Mouse (Mus musculus) ES-E14 (cell line): ENCODE results near the gene Cab39l. TPM values are rescaled to one million over a fixed set of nuclear protein-coding genes. Genes with fewer than 3 reads are reported as not detected.

Source experiments
- DNase-seq: peaks from one replicate; pipeline ENCODE4 v3.0.0-alpha.2; 2013; ENCODE audit warnings: low read depth, low spot score
- H3K27ac ChIP-seq: 2 replicates; pipeline ENCODE4 v1.5.1; 2012; ENCODE audit warnings: low read depth, mild to moderate bottlenecking, low read length, moderate library complexity, mixed read lengths; ENCODE audit not compliant: poor library complexity, insufficient read depth, severe bottlenecking
- H3K36me3 ChIP-seq: 2 replicates; pipeline ENCODE4 v1.6.1; 2012; ENCODE audit warnings: mild to moderate bottlenecking, low read length, moderate library complexity, mixed read lengths; ENCODE audit not compliant: control insufficient read depth, poor library complexity, insufficient read depth, severe bottlenecking
- H3K4me1 ChIP-seq, 2 experiments: fragments of 150-350 bp in 1 of 2; sonication (generic) in 1 of 2; 2 replicates each; pipeline ENCODE4 v1.6.1; 2012; ENCODE audit warnings: low read length in 2 of 2, mild to moderate bottlenecking in 1 of 2, mixed read lengths in 1 of 2; ENCODE audit not compliant: control insufficient read depth in 2 of 2, insufficient read depth in 2 of 2, poor library complexity in 1 of 2
- H3K4me3 ChIP-seq, 2 experiments: fragments of 150-350 bp in 1 of 2; sonication (generic) in 1 of 2; 2 replicates each; pipeline ENCODE4 v1.5.1; 2012; ENCODE audit warnings: low read length in 2 of 2, low read depth in 1 of 2, mild to moderate bottlenecking in 1 of 2, mixed read lengths in 1 of 2; ENCODE audit not compliant: insufficient read depth in 1 of 2, poor library complexity in 1 of 2, severe bottlenecking in 1 of 2
- H3K9ac ChIP-seq: 2 replicates; pipeline ENCODE4 v1.6.1; 2012; ENCODE audit warnings: low read depth, mild to moderate bottlenecking, low read length, mixed read lengths; ENCODE audit not compliant: poor library complexity, insufficient read depth, severe bottlenecking
- H3K9me3 ChIP-seq: fragments of 150-350 bp; sonication (generic); 2 replicates; pipeline ENCODE4 v1.6.1; 2012; ENCODE audit warnings: low read depth, mild to moderate bottlenecking, low read length; ENCODE audit not compliant: control insufficient read depth, insufficient read depth
- CHD2 ChIP-seq: IDR thresholded peaks from 2 replicates; pipeline ENCODE4 v1.6.1; 2014; ENCODE audit warnings: mild to moderate bottlenecking, low read depth, low read length, inconsistent platforms
- HCFC1 ChIP-seq: IDR thresholded peaks from 2 replicates; pipeline ENCODE4 v1.6.1; 2012; ENCODE audit warnings: low read length, inconsistent platforms, borderline replicate concordance; ENCODE audit not compliant: insufficient read depth
- MAFK ChIP-seq: IDR thresholded peaks from 2 replicates; pipeline ENCODE4 v1.6.1; 2014; ENCODE audit warnings: mild to moderate bottlenecking, low read depth, low read length, inconsistent platforms; ENCODE audit not compliant: insufficient read depth
- ZC3H11A ChIP-seq: IDR thresholded peaks from 2 replicates; pipeline ENCODE4 v1.6.1; 2012; ENCODE audit warnings: low read depth, mild to moderate bottlenecking, inconsistent platforms, low read length, borderline replicate concordance
- ZNF384 ChIP-seq: IDR thresholded peaks from 2 replicates; pipeline ENCODE4 v1.6.1; 2012; ENCODE audit warnings: low read depth, low read length, inconsistent platforms
- in situ Hi-C, 2 experiments: fragments of 600-800 bp; cut with MboI; formaldehyde crosslinking; loops; one replicate each; pipeline ENCODE4 v1.15.1; 2025; ENCODE audit warnings: low sequenced_read_pairs in 2 of 2, inconsistent platforms in 1 of 2; ENCODE audit not compliant: unreplicated experiment in 2 of 2
- total RNA-seq: library from RNA; depleted of rRNA; stranded (reverse); fragments of 300-350 nt; gene quantifications from 2 replicates; pipeline ENCODE4 v1.2.3, GENCODE M21; 2012

Cab39l gene
- total RNA-seq, 1 experiment = 5.8 TPM

DNA sequence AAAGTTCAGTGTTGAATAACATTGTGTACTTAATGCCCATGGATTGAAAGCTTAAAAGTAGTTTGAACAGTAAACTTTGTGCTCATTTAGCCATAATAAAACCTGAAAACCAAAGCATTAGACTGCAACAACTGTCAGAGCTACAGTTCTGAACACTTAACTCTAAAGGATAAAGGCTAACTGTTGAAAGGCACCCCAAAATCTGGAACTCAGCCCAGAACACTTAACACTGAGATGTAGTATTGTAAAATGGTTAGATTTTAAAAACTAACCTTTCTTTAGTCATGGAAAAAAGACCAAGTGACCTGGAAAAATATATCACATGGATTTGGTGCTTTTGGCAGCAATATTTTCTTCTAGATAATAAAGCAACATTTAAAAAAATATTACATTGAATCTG is 7.2 kb downstream of the Cab39l start:
- Histone ChIP-seq H3K9me3 (no peaks in the 10 kb centered on the region), H3K4me3 (no peak overlapping the region), H3K27ac (no peak overlapping the region), H3K36me3 (no peaks in the 10 kb centered on the region), H3K4me1 (no peaks in the 10 kb centered on the region), H3K9ac (no peak overlapping the region)
- DNase-seq = no peak
- TF ChIP-seq HCFC1 (no peak), MAFK (no peak), ZNF384 (no peak), ZC3H11A (no peak), CHD2 (no peak)
- in situ Hi-C loops = no loop called here

DNA sequence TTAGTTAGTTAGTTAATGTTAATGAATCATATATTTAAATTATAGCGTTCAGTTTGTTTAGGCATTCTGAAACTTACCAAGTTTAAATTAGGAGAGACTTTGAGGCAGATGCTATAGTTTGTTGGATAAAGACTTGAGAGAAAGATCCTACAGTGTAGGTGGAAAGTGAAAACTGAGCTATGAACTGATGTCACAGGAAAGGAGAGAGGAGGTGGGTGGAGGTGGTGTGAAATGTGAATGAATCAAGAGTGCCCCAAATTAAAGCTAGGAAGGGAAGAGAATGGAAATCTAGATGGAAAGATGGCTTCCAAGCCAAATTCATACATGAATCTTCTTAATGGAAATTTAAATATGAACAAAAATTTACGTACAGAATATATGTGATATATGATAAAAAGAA is 25.7 kb downstream of the Cab39l start:
- Histone ChIP-seq H3K9ac (no peak overlapping the region), H3K27ac (no peak overlapping the region), H3K36me3 (no peaks in the 10 kb centered on the region), H3K4me3 (no peak overlapping the region), H3K4me1 (no peaks in the 10 kb centered on the region; a peak in 1 of 4 replicates), H3K9me3 (no peaks in the 10 kb centered on the region)
- no peak for DNase-seq
- TF ChIP-seq ZC3H11A (no peak), ZNF384 (no peak), CHD2 (no peak), MAFK (no peak), HCFC1 (no peak)
- in situ Hi-C loops = no loop called here

DNA sequence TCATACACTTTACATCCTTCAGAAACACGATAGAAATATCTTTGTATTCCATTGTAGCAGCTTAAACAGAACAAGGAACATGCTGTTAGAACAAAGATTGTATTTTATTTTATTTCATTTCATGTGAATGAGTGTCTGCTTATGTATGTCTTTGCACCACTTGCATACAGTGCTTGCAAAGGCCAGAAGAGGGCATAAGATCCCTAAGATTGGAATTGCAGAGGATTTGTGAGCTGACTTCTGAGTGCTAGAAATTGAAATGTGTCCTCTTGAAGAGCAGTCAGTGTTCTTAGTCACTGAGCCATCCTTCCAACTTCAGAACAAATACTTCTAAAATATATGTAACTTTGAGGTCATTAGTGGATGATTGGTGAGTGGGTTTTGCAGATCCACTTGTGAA is 27.0 kb downstream of the Cab39l start:
- no peak overlapping the region for H3K4me3 ChIP-seq
- H3K4me1 ChIP-seq = no peaks in the 10 kb centered on the region; a peak in 1 of 4 replicates
- no peaks in the 10 kb centered on the region for H3K9me3 ChIP-seq
- in situ Hi-C loops = no loop called here
- H3K36me3 ChIP-seq = no peaks in the 10 kb centered on the region
- no peak overlapping the region for H3K9ac ChIP-seq
- TF ChIP-seq MAFK (no peak), ZC3H11A (no peak), CHD2 (no peak), HCFC1 (no peak), ZNF384 (no peak)
- no peak overlapping the region for H3K27ac ChIP-seq
- no peak for DNase-seq

DNA sequence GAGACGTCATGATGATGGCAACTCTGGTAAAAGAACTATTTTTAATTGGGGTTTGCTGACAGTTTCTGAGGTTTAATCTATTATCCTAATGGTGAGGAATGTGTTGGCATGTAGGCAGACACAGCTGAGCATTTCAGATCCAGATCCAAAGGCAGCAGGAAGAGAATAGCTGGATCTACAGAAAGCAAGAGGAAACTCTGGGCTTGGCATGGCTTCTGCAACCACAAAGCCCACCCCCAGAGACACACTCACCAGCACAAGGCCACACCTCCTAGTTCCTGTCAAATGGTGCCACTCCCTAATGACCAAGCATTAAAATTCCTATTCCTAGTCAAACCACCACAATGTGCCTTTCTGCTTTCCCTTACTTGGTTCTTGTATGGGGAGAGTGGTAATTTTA is 30.0 kb downstream of the Cab39l start:
- in situ Hi-C loops = no loop called here
- Histone ChIP-seq H3K4me1 (no peaks in the 10 kb centered on the region; a peak in 1 of 4 replicates), H3K27ac (no peak overlapping the region), H3K9ac (no peak overlapping the region), H3K9me3 (no peaks in the 10 kb centered on the region), H3K36me3 (no peaks in the 10 kb centered on the region), H3K4me3 (no peak overlapping the region)
- TF ChIP-seq MAFK = no peak
- no peak for TF ChIP-seq ZC3H11A
- TF ChIP-seq CHD2 = no peak
- TF ChIP-seq ZNF384 = no peak
- no peak for TF ChIP-seq HCFC1
- DNase-seq = no peak

DNA sequence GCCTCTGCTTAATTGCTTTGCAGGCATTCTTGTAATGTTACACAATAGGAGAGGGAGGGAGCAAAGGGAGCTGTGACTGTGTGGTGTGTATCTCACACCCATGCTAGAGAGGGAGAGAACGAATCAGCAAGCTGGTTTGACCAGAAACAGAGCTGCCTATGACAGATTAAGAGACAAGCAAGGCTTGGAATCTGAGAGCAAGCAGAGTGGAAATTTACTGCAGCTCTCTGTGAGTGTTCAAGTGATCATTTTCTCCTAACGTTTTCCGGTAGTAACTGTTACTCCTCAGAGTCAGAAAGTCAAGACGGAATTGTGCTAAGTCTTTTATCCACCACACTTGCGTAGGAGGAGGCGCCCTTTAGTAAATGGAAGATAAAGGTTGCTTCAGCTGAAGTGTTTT is 37.9 kb downstream of the Cab39l start:
- DNase-seq = no peak
- in situ Hi-C loops = no loop called here
- TF ChIP-seq CHD2 = no peak
- no peak for TF ChIP-seq HCFC1
- no peak for TF ChIP-seq MAFK
- no peak for TF ChIP-seq ZNF384
- TF ChIP-seq ZC3H11A = no peak
- H3K4me3 ChIP-seq = no peak overlapping the region
- H3K27ac ChIP-seq = no peak overlapping the region
- no peaks in the 10 kb centered on the region for H3K4me1 ChIP-seq
- H3K36me3 ChIP-seq = no peaks in the 10 kb centered on the region
- H3K9ac ChIP-seq = no peak overlapping the region
- no peaks in the 10 kb centered on the region for H3K9me3 ChIP-seq
